Mouse (Mus musculus): Measurements from ENCODE around the gene Cyp20a1. TPM values are rescaled to one million over a fixed set of nuclear protein-coding genes. Genes with fewer than 3 reads are reported as not detected.
A peak's percentile ranks its signal among the peaks of the same experiment; 100 is the strongest.

Cyp20a1 gene
- polyA plus RNA-seq, 1 experiment from 2014 or later = 10.7 TPM

DNA sequence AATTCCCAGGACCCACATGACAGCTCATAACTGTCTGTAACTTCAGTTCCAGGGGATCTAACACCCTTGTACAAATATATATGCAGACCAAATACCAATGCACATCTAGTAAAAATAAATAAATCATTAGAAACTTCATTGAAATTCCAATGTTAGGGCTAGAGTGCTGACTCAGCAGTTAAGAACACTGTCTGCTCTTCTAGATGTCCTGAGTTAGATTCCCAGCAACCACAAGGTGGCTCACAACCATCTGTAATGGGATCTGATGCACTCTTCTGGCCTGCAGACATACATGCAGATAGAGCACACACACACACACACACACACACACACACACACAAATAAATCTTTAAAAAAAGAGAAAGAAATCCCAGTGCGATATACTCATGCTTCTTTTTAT, 61.7 kb downstream of the Cyp20a1 start:
- H3K4me2 ChIP-seq (ENCODE audit: low read length) = no peak overlapping the region
- no peaks in the 10 kb centered on the region for H3K36me3 ChIP-seq (ENCODE audit: control insufficient read depth, insufficient read depth)
- no peaks in the 10 kb centered on the region for H3K9me3 ChIP-seq (ENCODE audit: control insufficient read depth, low read length)
- ATAC-seq = no peak
- H3K27me3 ChIP-seq (replicated peaks; ENCODE audit: control insufficient read depth, insufficient read depth, low read length) = no peaks in the 10 kb centered on the region
- WGBS = 100% methylated on average over 1 of the region's 1 CpGs
- peaks cover 6% of the 10 kb centered on the region for H3K4me1 ChIP-seq (replicated peaks; ENCODE audit: control insufficient read depth, insufficient read depth, low read length)
- no peak overlapping the region for H3K27ac ChIP-seq (ENCODE audit: low read length)
- no peak overlapping the region for H3K9ac ChIP-seq (replicated peaks; ENCODE audit: low read depth, low read length)
- H3K4me3 ChIP-seq (replicated peaks; ENCODE audit: low read length) = no peak overlapping the region

GRCm38 (mm10) chr1:60408501-60409167, 65.5 kb downstream of the Cyp20a1 start:
- 19% methylated on average over 13 of the region's 13 CpGs for WGBS
- Histone ChIP-seq H3K27ac (ENCODE audit: low read length) (peak overlapping the region; percentile 93), H3K36me3 (ENCODE audit: control insufficient read depth, insufficient read depth) (no peaks in the 10 kb centered on the region)

GRCm38 (mm10) chr1:60409168-60409828, 66.2 kb downstream of the Cyp20a1 start, which contains the start of gene Abi2:
TSS of gene Abi2 (plus strand) at chr1:60409619.
- peak within 1 kb of the TSS; percentile 70 for H3K4me2 ChIP-seq (ENCODE audit: low read length)
- peak; percentile 94 for ATAC-seq
- H3K4me3 ChIP-seq (replicated peaks; ENCODE audit: low read length) = peak within 1 kb of the TSS; percentile 95
- no peaks in the 10 kb centered on the region for H3K27me3 ChIP-seq (replicated peaks; ENCODE audit: control insufficient read depth, insufficient read depth, low read length)
- WGBS = 0% methylated on average over 55 of the region's 69 CpGs
- H3K4me1 ChIP-seq (replicated peaks; ENCODE audit: control insufficient read depth, insufficient read depth, low read length) = peaks cover 20% of the 10 kb centered on the region
- peak within 1 kb of the TSS; percentile 98 for H3K9ac ChIP-seq (replicated peaks; ENCODE audit: low read depth, low read length)
- no peaks in the 10 kb centered on the region for H3K36me3 ChIP-seq (ENCODE audit: control insufficient read depth, insufficient read depth)
- peak within 1 kb of the TSS; percentile 93 for H3K27ac ChIP-seq (ENCODE audit: low read length)
- H3K9me3 ChIP-seq (ENCODE audit: control insufficient read depth, low read length) = no peaks in the 10 kb centered on the region

More at GRCm38 (mm10) chr1:60408501-60409167, 65.5 kb downstream of the Cyp20a1 start:
- Histone ChIP-seq H3K9me3 (ENCODE audit: control insufficient read depth, low read length) (no peaks in the 10 kb centered on the region), H3K4me1 (replicated peaks; ENCODE audit: control insufficient read depth, insufficient read depth, low read length) (peaks cover 18% of the 10 kb centered on the region), H3K9ac (replicated peaks; ENCODE audit: low read depth, low read length) (peak overlapping the region; percentile 98), H3K4me3 (replicated peaks; ENCODE audit: low read length) (peak overlapping the region; percentile 95), H3K4me2 (ENCODE audit: low read length) (peak overlapping the region; percentile 70), H3K27me3 (replicated peaks; ENCODE audit: control insufficient read depth, insufficient read depth, low read length) (no peaks in the 10 kb centered on the region)
- ATAC-seq = peak; percentile 34

- peaks cover 20% of the 10 kb centered on the region for H3K4me1 ChIP-seq (replicated peaks; ENCODE audit: control insufficient read depth, insufficient read depth, low read length)
- peak overlapping the region; percentile 95 for H3K4me3 ChIP-seq (replicated peaks; ENCODE audit: low read length)
- H3K27me3 ChIP-seq (replicated peaks; ENCODE audit: control insufficient read depth, insufficient read depth, low read length) = no peaks in the 10 kb centered on the region
- H3K4me2 ChIP-seq (ENCODE audit: low read length) = peak overlapping the region; percentile 55
- peak overlapping the region; percentile 93 for H3K27ac ChIP-seq (ENCODE audit: low read length)
- H3K9ac ChIP-seq (replicated peaks; ENCODE audit: low read depth, low read length) = peak overlapping the region; percentile 98
- peak; percentile 78 for ATAC-seq
- no peaks in the 10 kb centered on the region for H3K9me3 ChIP-seq (ENCODE audit: control insufficient read depth, low read length)
- 1% methylated on average over 54 of the region's 54 CpGs for WGBS
- H3K36me3 ChIP-seq (ENCODE audit: control insufficient read depth, insufficient read depth) = no peaks in the 10 kb centered on the region
Measured at GRCm38 (mm10) chr1:60409928-60410817, 67.0 kb downstream of the Cyp20a1 start.

- Histone ChIP-seq H3K27ac (ENCODE audit: low read length) (no peak overlapping the region), H3K9ac (replicated peaks; ENCODE audit: low read depth, low read length) (no peak overlapping the region), H3K9me3 (ENCODE audit: control insufficient read depth, low read length) (no peaks in the 10 kb centered on the region), H3K4me3 (replicated peaks; ENCODE audit: low read length) (no peak overlapping the region), H3K4me2 (ENCODE audit: low read length) (no peak overlapping the region), H3K4me1 (replicated peaks; ENCODE audit: control insufficient read depth, insufficient read depth, low read length) (peaks cover 12% of the 10 kb centered on the region), H3K27me3 (replicated peaks; ENCODE audit: control insufficient read depth, insufficient read depth, low read length) (no peaks in the 10 kb centered on the region), H3K36me3 (ENCODE audit: control insufficient read depth, insufficient read depth) (no peaks in the 10 kb centered on the region)
- WGBS = 75% methylated on average over 3 of the region's 3 CpGs
- ATAC-seq = no peak
Measured at GRCm38 (mm10) chr1:60416724-60417123, 73.6 kb downstream of the Cyp20a1 start.

DNA sequence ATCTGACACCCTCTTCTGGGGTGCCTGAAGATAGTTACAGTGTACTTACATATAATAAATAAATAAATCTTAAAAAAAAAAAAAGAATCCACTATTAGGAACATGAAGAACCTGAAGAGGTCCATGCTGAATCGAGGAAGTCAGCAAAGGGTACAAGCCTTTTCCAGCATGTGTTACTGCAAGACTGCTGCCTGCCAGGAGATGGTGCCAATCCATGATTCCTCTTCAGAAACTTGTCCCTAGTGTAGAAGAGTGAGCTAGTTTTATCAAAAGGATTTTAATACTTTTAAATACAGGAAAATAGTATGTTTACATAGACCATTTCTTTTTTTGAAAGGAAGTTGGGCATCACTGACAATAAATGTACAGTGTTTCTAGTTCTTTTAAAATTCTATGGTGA, 80.8 kb downstream of the Cyp20a1 start:
- 90% methylated on average over 1 of the region's 1 CpGs for WGBS
- no peak for ATAC-seq
- H3K9me3 ChIP-seq (ENCODE audit: control insufficient read depth, low read length) = no peaks in the 10 kb centered on the region
- no peak overlapping the region for H3K27ac ChIP-seq (ENCODE audit: low read length)
- H3K27me3 ChIP-seq (replicated peaks; ENCODE audit: control insufficient read depth, insufficient read depth, low read length) = no peaks in the 10 kb centered on the region
- no peak overlapping the region for H3K4me3 ChIP-seq (replicated peaks; ENCODE audit: low read length)
- no peaks in the 10 kb centered on the region for H3K36me3 ChIP-seq (ENCODE audit: control insufficient read depth, insufficient read depth)
- no peaks in the 10 kb centered on the region for H3K4me1 ChIP-seq (replicated peaks; ENCODE audit: control insufficient read depth, insufficient read depth, low read length)
- H3K4me2 ChIP-seq (ENCODE audit: low read length) = no peak overlapping the region
- H3K9ac ChIP-seq (replicated peaks; ENCODE audit: low read depth, low read length) = no peak overlapping the region

DNA sequence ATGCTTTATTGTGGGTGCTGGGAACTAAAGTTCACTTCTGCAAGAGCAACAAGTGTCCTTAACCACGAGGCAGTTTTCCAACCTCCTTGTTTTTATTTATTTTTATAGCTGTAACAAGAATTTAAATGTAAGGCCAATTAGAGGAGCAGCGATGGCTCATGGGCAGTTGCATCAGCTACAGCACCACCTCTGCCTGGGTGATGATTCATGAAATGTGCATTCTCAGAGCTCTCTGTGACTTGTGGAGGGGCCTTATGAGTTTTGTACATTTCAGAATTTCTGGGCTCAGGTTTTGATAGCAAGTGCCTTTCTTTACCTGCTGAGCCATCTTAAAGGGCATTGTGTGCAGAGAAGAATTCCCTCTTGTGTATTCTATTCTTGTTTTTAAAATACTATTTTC, 85.2 kb downstream of the Cyp20a1 start:
- no peak overlapping the region for H3K9ac ChIP-seq (replicated peaks; ENCODE audit: low read depth, low read length)
- H3K27ac ChIP-seq (ENCODE audit: low read length) = no peak overlapping the region
- no peaks in the 10 kb centered on the region for H3K36me3 ChIP-seq (ENCODE audit: control insufficient read depth, insufficient read depth)
- no peak overlapping the region for H3K4me2 ChIP-seq (ENCODE audit: low read length)
- no peak for ATAC-seq
- H3K9me3 ChIP-seq (ENCODE audit: control insufficient read depth, low read length) = no peaks in the 10 kb centered on the region
- H3K4me1 ChIP-seq (replicated peaks; ENCODE audit: control insufficient read depth, insufficient read depth, low read length) = 0 out of 2 replicates have a peak, but pooled peaks cover 3% of the 10 kb centered on the region
- WGBS = 95% methylated on average over 2 of the region's 2 CpGs
- no peak overlapping the region for H3K4me3 ChIP-seq (replicated peaks; ENCODE audit: low read length)
- no peaks in the 10 kb centered on the region for H3K27me3 ChIP-seq (replicated peaks; ENCODE audit: control insufficient read depth, insufficient read depth, low read length)

DNA sequence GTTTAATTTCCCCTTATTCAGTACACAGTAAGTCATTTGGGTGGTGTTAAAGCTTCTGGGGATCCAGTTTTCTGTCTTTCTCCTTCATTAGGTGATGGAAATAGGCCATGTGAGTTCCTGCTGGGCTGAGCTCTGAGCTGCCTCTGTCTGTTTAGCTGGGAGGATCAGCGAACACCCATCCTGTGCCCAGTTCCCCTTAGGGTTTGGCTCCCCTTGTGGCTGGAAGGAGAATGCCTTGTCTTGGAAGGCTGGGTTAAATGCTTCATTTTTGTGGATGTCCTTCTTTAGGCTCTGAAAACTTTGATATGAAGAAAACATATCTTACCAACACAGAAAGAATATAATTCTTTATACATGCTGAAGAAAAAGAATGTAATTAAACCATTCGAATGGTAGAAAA, 85.8 kb downstream of the Cyp20a1 start:
- 65% methylated on average over 2 of the region's 2 CpGs for WGBS
- Histone ChIP-seq H3K4me1 (replicated peaks; ENCODE audit: control insufficient read depth, insufficient read depth, low read length) (0 out of 2 replicates have a peak, but pooled peaks cover 3% of the 10 kb centered on the region), H3K36me3 (ENCODE audit: control insufficient read depth, insufficient read depth) (no peaks in the 10 kb centered on the region), H3K4me2 (ENCODE audit: low read length) (no peak overlapping the region), H3K4me3 (replicated peaks; ENCODE audit: low read length) (no peak overlapping the region), H3K27me3 (replicated peaks; ENCODE audit: control insufficient read depth, insufficient read depth, low read length) (no peaks in the 10 kb centered on the region), H3K9me3 (ENCODE audit: control insufficient read depth, low read length) (no peaks in the 10 kb centered on the region), H3K9ac (replicated peaks; ENCODE audit: low read depth, low read length) (no peak overlapping the region), H3K27ac (ENCODE audit: low read length) (no peak overlapping the region)
- no peak for ATAC-seq

GRCm38 (mm10) chr1:60431531-60431930, 88.4 kb downstream of the Cyp20a1 start:
- no peak for ATAC-seq
- Histone ChIP-seq H3K9me3 (ENCODE audit: control insufficient read depth, low read length) (no peaks in the 10 kb centered on the region), H3K4me1 (replicated peaks; ENCODE audit: control insufficient read depth, insufficient read depth, low read length) (0 out of 2 replicates have a peak, but pooled peaks cover 3% of the 10 kb centered on the region), H3K27me3 (replicated peaks; ENCODE audit: control insufficient read depth, insufficient read depth, low read length) (no peaks in the 10 kb centered on the region), H3K4me2 (ENCODE audit: low read length) (no peak overlapping the region), H3K4me3 (replicated peaks; ENCODE audit: low read length) (no peak overlapping the region), H3K9ac (replicated peaks; ENCODE audit: low read depth, low read length) (no peak overlapping the region), H3K36me3 (ENCODE audit: control insufficient read depth, insufficient read depth) (no peaks in the 10 kb centered on the region), H3K27ac (ENCODE audit: low read length) (no peak overlapping the region)
- 94% methylated on average over 5 of the region's 5 CpGs for WGBS
